Mouse (Mus musculus): Measurements from ENCODE around the gene Tac1.
"Not testable (repeated sequence)": the region's sequence is repeated elsewhere in the genome, so short reads cannot be mapped to it uniquely, and the experiment has no call there.

Tac1 gene

GRCm38 (mm10) chr6:7554829-7555391 lies at the start of gene Tac1:
Tac1 (plus strand) TSS chr6:7554879.
- DNase-seq (ENCODE audit: inconsistent ontology term) = peak; percentile 17

GRCm38 (mm10) chr6:7543511-7543910 lies 11.2 kb upstream of the Tac1 start:
- DNase-seq (ENCODE audit: inconsistent ontology term) = not testable (repeated sequence)

GRCm38 (mm10) chr6:7555688-7556476 lies 1.2 kb downstream of the Tac1 start:
- peak; percentile 12 for DNase-seq (ENCODE audit: inconsistent ontology term)

- DNase-seq (ENCODE audit: inconsistent ontology term) = no peak
These were observed 3.5 kb downstream of the Tac1 start for GRCm38 (mm10) chr6:7558164-7558563.

GRCm38 (mm10) chr6:7562524-7562923 lies 7.8 kb downstream of the Tac1 start:
- no peak for DNase-seq (ENCODE audit: inconsistent ontology term)

- no peak for DNase-seq (ENCODE audit: inconsistent ontology term)
These were observed 9.9 kb downstream of the Tac1 start for GRCm38 (mm10) chr6:7564537-7564936.

GRCm38 (mm10) chr6:7571144-7571543 lies 16.5 kb downstream of the Tac1 start:
- DNase-seq (ENCODE audit: inconsistent ontology term) = no peak

- no peak for DNase-seq (ENCODE audit: inconsistent ontology term)
These were observed 23.4 kb downstream of the Tac1 start for GRCm38 (mm10) chr6:7578031-7578430.

- DNase-seq (ENCODE audit: inconsistent ontology term) = no peak
These were observed 39.8 kb downstream of the Tac1 start for GRCm38 (mm10) chr6:7594445-7594844.

GRCm38 (mm10) chr6:7598416-7598815 lies 43.7 kb downstream of the Tac1 start:
- DNase-seq (ENCODE audit: inconsistent ontology term) = no peak

GRCm38 (mm10) chr6:7600228-7600627 lies 45.5 kb downstream of the Tac1 start:
- DNase-seq (ENCODE audit: inconsistent ontology term) = peak; percentile 36

GRCm38 (mm10) chr6:7601353-7602094 lies 46.8 kb downstream of the Tac1 start:
- DNase-seq (ENCODE audit: inconsistent ontology term) = no peak

- not testable (repeated sequence) for DNase-seq (ENCODE audit: inconsistent ontology term)
These were observed 59.0 kb downstream of the Tac1 start for GRCm38 (mm10) chr6:7613676-7614075.
